34 mouse cellular contexts compared by ENCODE assay signal in genomic region chr14:48826421-48826820, GRCm38 (mm10).
"Had no signal": no experiment of that assay in that cellular context is flagged by ENCODE, and none has a peak within 500 bp of the region (broad histone marks: within the 10 kb centered on the region; RNA-seq: fewer than 3 reads in every experiment).

No protein-coding gene starts in this region.

- H3K27ac ChIP-seq: heart, embryonic 10.5 days; heart, embryonic 13.5 days; heart, embryonic 15.5 days; hindbrain, embryonic 10.5 days; hindbrain, embryonic 12.5 days; hindbrain, embryonic 13.5 days; hindbrain, embryonic 14.5 days; hindbrain, embryonic 15.5 days; hindbrain, postnatal 0 days; intestine, embryonic 15.5 days; kidney, embryonic 15.5 days; kidney, postnatal 0 days; layer of hippocampus, adult 2 months had no signal

- H3K36me3 ChIP-seq: heart, embryonic 10.5 days; heart, embryonic 12.5 days; heart, embryonic 13.5 days; heart, embryonic 15.5 days; hindbrain, embryonic 10.5 days; hindbrain, embryonic 12.5 days; hindbrain, embryonic 13.5 days; hindbrain, embryonic 15.5 days; intestine, embryonic 15.5 days; kidney, embryonic 15.5 days had no signal

- H3K9ac ChIP-seq: heart, embryonic 12.5 days; heart, embryonic 13.5 days; heart, embryonic 15.5 days; hindbrain, embryonic 12.5 days; hindbrain, embryonic 13.5 days; hindbrain, embryonic 14.5 days; hindbrain, embryonic 15.5 days; intestine, embryonic 15.5 days; kidney, embryonic 15.5 days had no signal

- H3K27me3 ChIP-seq: heart, embryonic 12.5 days; heart, embryonic 13.5 days; heart, embryonic 15.5 days; hindbrain, embryonic 12.5 days; hindbrain, embryonic 13.5 days; hindbrain, embryonic 15.5 days; intestine, embryonic 15.5 days; kidney, embryonic 15.5 days had no signal

- H3K4me1 ChIP-seq: heart, embryonic 10.5 days; heart, embryonic 12.5 days; heart, embryonic 13.5 days; heart, embryonic 15.5 days; hindbrain, embryonic 10.5 days; hindbrain, embryonic 12.5 days; hindbrain, embryonic 13.5 days; hindbrain, embryonic 15.5 days; intestine, embryonic 15.5 days; kidney, embryonic 15.5 days had no signal

- H3K9me3 ChIP-seq: heart, embryonic 10.5 days; heart, embryonic 12.5 days; heart, embryonic 13.5 days; heart, embryonic 15.5 days; hindbrain, embryonic 10.5 days; hindbrain, embryonic 12.5 days; hindbrain, embryonic 13.5 days; hindbrain, embryonic 15.5 days; intestine, embryonic 15.5 days; kidney, embryonic 15.5 days had no signal

- DNase-seq: heart, postnatal 10 days; heart, postnatal 36 days; heart, postnatal 4 days; kidney, adult 11 months; kidney, adult 18-20 months; kidney, adult 2 months; kidney, adult 8-10 months; kidney, adult 9 months; kidney, postnatal 10 days; kidney, postnatal 14 days; kidney, postnatal 25 days; kidney, postnatal 36 days; kidney, postnatal 4 days; layer of hippocampus, adult 9-11 months; layer of hippocampus, postnatal 36 days had no signal

- ATAC-seq: hindbrain, embryonic 16.5 days; hindbrain, postnatal 0 days; inflammation-experienced regulatory T-cells, adult 6 months; intestine, embryonic 15.5 days; intestine, embryonic 16.5 days; intestine, postnatal 0 days had no signal

- H3K4me3 ChIP-seq: heart, embryonic 10.5 days; heart, embryonic 12.5 days; heart, embryonic 13.5 days; heart, embryonic 15.5 days; hindbrain, embryonic 10.5 days; hindbrain, embryonic 12.5 days; hindbrain, embryonic 13.5 days; hindbrain, embryonic 15.5 days; intestine, embryonic 15.5 days; kidney, embryonic 15.5 days; layer of hippocampus, adult 2 months had no signal

- H3K4me2 ChIP-seq: heart, embryonic 11.5 days; heart, embryonic 12.5 days; heart, embryonic 13.5 days; heart, embryonic 15.5 days; hindbrain, embryonic 12.5 days; hindbrain, embryonic 13.5 days; hindbrain, embryonic 14.5 days; hindbrain, embryonic 15.5 days; intestine, embryonic 15.5 days; kidney, embryonic 15.5 days had no signal
